Mouse (Mus musculus): ENCODE data around the gene C1qtnf1.

Gene C1qtnf1

GRCm38 (mm10) chr11:118409106-118410072 is 18.6 kb upstream of the C1qtnf1 start:
- in situ Hi-C loops (cut with MboI; ENCODE audit: low pct_unique_long_range_greater_than_20kb in 1 of 2, low sequenced_read_pairs in 2 of 2, unreplicated experiment in 1 of 2): no loop called here

- in situ Hi-C loops (cut with MboI; ENCODE audit: low pct_unique_long_range_greater_than_20kb in 1 of 2, low sequenced_read_pairs in 2 of 2, unreplicated experiment in 1 of 2): no loop called here
Measured at GRCm38 (mm10) chr11:118410073-118410444, 17.9 kb upstream of the C1qtnf1 start.

- in situ Hi-C loops (cut with MboI; ENCODE audit: low pct_unique_long_range_greater_than_20kb in 1 of 2, low sequenced_read_pairs in 2 of 2, unreplicated experiment in 1 of 2): no loop called here
Measured at GRCm38 (mm10) chr11:118410479-118410878, 17.5 kb upstream of the C1qtnf1 start.

DNA sequence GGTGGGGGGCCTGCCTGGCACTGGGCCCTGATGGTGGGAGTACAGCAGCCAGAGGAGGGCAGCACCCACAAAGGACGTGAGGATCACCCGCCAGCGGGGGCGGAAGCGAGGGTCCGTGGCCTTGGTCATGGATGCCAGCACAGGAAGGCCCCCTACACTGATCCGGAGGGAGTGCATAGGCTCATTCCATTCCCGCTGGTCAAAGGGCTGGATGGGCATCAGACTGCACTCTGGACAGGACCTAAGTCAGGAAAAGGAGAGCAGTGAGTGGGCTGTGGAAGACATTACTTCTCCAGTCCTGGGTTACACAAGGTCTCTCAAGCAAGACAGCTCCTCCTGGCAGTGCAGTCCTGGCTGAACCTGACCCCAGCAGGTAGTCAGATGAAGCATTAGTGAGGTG is 16.7 kb upstream of the C1qtnf1 start:
- in situ Hi-C loops (cut with MboI; ENCODE audit: low pct_unique_long_range_greater_than_20kb in 1 of 2, low sequenced_read_pairs in 2 of 2, unreplicated experiment in 1 of 2): no loop called here

DNA sequence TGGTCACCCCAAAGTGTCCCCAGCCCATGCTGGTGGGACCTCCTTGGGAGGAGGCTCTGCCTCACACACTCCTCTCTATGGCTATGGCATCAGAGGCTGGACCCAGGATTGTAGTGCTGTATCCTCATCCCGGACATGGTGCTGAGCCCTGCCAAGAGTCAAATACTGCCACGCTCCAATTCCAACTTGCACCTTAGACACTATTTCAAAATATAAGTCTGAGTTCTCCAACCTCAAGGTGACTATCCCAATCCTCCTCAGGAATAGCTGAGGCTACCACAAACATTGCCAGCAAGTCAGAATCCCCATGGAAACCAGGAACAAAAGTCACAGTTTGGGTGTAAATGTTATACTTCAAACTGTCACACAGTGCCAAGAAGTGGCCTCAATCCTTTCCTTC is 15.4 kb upstream of the C1qtnf1 start:
- in situ Hi-C loops (cut with MboI; ENCODE audit: low pct_unique_long_range_greater_than_20kb in 1 of 2, low sequenced_read_pairs in 2 of 2, unreplicated experiment in 1 of 2): no loop called here

- in situ Hi-C loops (cut with MboI; ENCODE audit: low pct_unique_long_range_greater_than_20kb in 1 of 2, low sequenced_read_pairs in 2 of 2, unreplicated experiment in 1 of 2): no loop called here
Measured at GRCm38 (mm10) chr11:118413055-118413454, 14.9 kb upstream of the C1qtnf1 start.

- in situ Hi-C loops (cut with MboI; ENCODE audit: low pct_unique_long_range_greater_than_20kb in 1 of 2, low sequenced_read_pairs in 2 of 2, unreplicated experiment in 1 of 2): no loop called here
Measured at GRCm38 (mm10) chr11:118414270-118414669, 13.7 kb upstream of the C1qtnf1 start.

- in situ Hi-C loops (cut with MboI; ENCODE audit: low pct_unique_long_range_greater_than_20kb in 1 of 2, low sequenced_read_pairs in 2 of 2, unreplicated experiment in 1 of 2): no loop called here
Measured at GRCm38 (mm10) chr11:118415630-118416029, 12.4 kb upstream of the C1qtnf1 start.

GRCm38 (mm10) chr11:118416046-118416445 is 12.0 kb upstream of the C1qtnf1 start:
- in situ Hi-C loops (cut with MboI; ENCODE audit: low pct_unique_long_range_greater_than_20kb in 1 of 2, low sequenced_read_pairs in 2 of 2, unreplicated experiment in 1 of 2): no loop called here

- in situ Hi-C loops (cut with MboI; ENCODE audit: low pct_unique_long_range_greater_than_20kb in 1 of 2, low sequenced_read_pairs in 2 of 2, unreplicated experiment in 1 of 2): no loop called here
Measured at GRCm38 (mm10) chr11:118417496-118417895, 10.5 kb upstream of the C1qtnf1 start.

GRCm38 (mm10) chr11:118418442-118418833 is 9.6 kb upstream of the C1qtnf1 start:
- in situ Hi-C loops (cut with MboI; ENCODE audit: low pct_unique_long_range_greater_than_20kb in 1 of 2, low sequenced_read_pairs in 2 of 2, unreplicated experiment in 1 of 2): no loop called here

DNA sequence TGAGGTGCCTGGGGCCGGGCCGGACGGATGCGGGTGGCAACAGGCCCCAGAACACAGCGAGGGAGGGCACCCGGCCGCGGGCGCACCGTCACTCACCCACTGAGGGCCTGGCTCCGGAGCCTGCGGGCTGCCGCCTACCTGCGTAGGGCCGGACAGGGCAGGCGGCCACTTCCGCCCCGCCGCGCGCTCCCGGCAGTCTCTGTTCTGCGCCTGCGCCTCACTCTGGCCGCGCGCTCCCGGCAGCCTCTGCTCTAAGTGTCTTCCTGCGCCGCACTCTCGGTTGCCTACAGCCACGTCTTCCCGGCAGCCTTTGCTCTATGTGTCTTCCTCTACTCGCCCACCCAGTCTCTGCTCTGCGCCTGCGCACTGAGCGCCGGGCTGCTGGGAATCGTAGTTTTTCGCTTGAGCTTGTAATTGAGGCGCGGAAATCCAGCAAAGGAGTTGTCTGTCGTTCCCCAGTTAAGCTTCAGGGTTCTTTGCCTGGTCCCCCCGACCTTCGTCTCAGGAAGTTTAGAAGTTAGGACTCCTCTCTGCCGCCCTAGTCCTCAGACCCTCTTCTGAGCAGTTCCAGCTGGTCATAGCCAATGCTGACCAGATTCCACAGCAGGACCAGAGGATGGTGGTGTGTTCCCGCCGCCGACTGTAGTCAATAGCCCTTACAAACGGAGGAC is 9.0 kb upstream of the C1qtnf1 start, which contains the start of gene Cant1:
Gene Cant1 (minus strand): TSS at position 253 of the 671 bp plus-strand sequence.
- in situ Hi-C loops (cut with MboI; ENCODE audit: low pct_unique_long_range_greater_than_20kb in 1 of 2, low sequenced_read_pairs in 2 of 2, unreplicated experiment in 1 of 2): no loop called here

GRCm38 (mm10) chr11:118420261-118420660 is 7.7 kb upstream of the C1qtnf1 start:
- in situ Hi-C loops (cut with MboI; ENCODE audit: low pct_unique_long_range_greater_than_20kb in 1 of 2, low sequenced_read_pairs in 2 of 2, unreplicated experiment in 1 of 2): no loop called here

DNA sequence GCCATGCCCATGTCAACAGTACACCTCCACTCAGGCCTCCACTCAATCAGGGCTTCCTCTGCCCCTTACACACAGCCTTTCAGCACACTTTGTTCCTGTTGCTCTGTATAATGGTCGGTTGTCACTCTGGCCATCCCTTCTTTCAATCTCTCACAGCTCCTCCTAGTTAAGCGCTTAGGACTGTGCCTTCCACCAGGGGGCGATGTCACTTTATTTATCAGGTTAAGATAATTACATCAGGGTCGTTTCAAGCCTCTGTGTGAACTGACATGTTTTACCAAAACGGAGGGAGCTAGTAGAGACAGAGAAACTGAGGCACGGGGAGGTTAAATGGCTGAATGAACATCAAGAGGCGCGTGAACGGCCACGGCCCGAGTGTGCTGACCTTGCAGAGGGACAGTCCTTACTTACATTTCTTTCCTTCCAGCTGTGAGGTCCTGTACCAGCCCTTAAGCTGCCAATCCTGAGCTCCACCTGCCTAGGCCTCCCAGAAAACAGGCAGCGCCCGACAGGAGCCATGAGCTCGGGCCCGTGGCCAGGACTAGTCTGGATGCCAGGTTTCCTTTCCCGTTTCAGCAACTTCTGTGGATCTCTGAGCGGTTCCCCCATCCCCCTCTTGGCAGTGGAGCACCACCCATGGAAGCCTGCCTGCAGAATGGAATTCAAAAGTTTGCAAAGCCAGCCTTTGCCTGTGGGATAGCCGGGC is 4.6 kb upstream of the C1qtnf1 start:
- in situ Hi-C loops (cut with MboI; ENCODE audit: low pct_unique_long_range_greater_than_20kb in 1 of 2, low sequenced_read_pairs in 2 of 2, unreplicated experiment in 1 of 2): no loop called here

DNA sequence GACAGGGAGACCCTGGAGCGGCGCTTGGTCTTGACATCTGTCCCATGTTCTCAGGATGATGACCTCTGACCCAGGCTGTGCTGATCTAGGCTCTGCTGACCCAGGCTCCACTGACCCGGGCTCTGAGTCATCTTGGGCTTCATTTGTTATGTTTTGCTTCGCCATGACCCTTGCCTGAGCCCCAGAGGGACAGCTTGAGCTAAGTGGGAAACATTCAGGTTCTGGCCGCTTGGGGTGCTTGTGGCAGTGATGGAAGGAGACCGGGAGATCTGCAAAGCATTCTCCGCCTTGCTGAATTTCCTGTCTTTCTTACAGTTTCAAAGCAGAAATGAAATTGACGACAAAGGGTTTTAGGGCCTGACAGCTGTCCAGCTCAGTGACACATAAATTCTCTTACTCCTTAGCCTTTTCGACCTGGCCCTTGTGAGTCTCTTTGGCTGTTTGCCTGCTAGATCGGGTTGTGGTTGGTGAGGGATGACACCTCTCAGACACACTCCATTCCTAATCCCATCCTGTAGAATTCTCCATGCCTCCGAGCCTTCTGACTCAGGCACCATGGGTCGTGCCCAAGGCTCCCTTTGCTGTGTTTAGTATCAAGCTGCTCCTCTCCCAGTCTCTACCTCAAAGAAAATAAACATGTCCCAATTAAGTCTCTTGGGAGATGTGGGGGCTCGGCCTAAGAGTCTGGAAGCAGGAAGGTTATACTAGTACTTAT is 3.2 kb upstream of the C1qtnf1 start:
- in situ Hi-C loops (cut with MboI; ENCODE audit: low pct_unique_long_range_greater_than_20kb in 1 of 2, low sequenced_read_pairs in 2 of 2, unreplicated experiment in 1 of 2): no loop called here

DNA sequence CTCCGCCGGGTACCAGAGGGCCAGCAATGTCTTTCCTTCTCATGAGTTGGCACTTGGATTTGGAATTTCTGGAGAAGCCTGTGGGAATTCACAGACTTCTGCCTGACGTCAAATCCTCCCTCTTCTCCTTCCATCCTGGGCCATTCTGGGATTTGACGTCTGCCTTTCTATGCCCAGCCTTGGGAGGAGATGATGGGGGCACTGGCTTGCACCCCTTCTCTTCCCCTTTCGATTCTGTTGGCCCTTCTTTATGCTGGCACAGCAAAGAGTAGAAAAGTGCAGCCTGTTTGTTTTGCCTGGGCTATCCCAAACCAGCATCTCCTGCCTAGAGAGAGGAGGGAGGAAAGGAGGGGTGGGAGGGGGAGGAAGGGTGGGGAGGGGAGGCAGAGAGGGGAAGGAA is 1.2 kb upstream of the C1qtnf1 start:
- in situ Hi-C loops (cut with MboI; ENCODE audit: low pct_unique_long_range_greater_than_20kb in 1 of 2, low sequenced_read_pairs in 2 of 2, unreplicated experiment in 1 of 2): no loop called here

GRCm38 (mm10) chr11:118427266-118427779 is 680 bp upstream of the C1qtnf1 start:
- in situ Hi-C loops (cut with MboI; ENCODE audit: low pct_unique_long_range_greater_than_20kb in 1 of 2, low sequenced_read_pairs in 2 of 2, unreplicated experiment in 1 of 2): no loop called here

GRCm38 (mm10) chr11:118428460-118428868 is 461 bp downstream of the C1qtnf1 start:
- in situ Hi-C loops (cut with MboI; ENCODE audit: low pct_unique_long_range_greater_than_20kb in 1 of 2, low sequenced_read_pairs in 2 of 2, unreplicated experiment in 1 of 2): no loop called here
